Mouse (Mus musculus) embryonic facial prominence, embryonic 11.5 days (tissue): ENCODE measurements around the gene Dyrk4. TPM values are rescaled to one million over a fixed set of nuclear protein-coding genes. Genes with fewer than 3 reads are reported as not detected.
A peak's percentile ranks its signal among the peaks of the same experiment; 100 is the strongest.

Experiments used
- ATAC-seq: fragments of 200-750 bp; cut with Nextera tagmentation; replicated peaks from 2 replicates; pipeline ENCODE4 v1.8.0; 2017; ENCODE audit warnings: low read depth; ENCODE audit not compliant: insufficient number of reproducible peaks, low FRiP score, low TSS enrichment
- DNase-seq: peaks from one replicate; pipeline ENCODE4 v3.0.0-alpha.2; 2015; ENCODE audit warnings: low spot score
- H3K27ac ChIP-seq: fragments of 300-500 bp; sonication (generic); replicated peaks from 2 replicates; pipeline ENCODE4 v1.5.1; 2014; ENCODE audit warnings: mild to moderate bottlenecking, low read depth, low read length, control low read depth
- H3K27me3 ChIP-seq: fragments of 300-500 bp; sonication (generic); 2 replicates; pipeline ENCODE4 v1.6.1; 2014; ENCODE audit warnings: mild to moderate bottlenecking, low read length, moderate library complexity, mixed read lengths; ENCODE audit not compliant: control insufficient read depth, insufficient read depth
- H3K36me3 ChIP-seq: fragments of 300-500 bp; sonication (generic); replicated peaks from 2 replicates; pipeline ENCODE4 v1.6.1; 2014; ENCODE audit warnings: low read depth, mild to moderate bottlenecking, low read length, moderate library complexity, mixed read lengths; ENCODE audit not compliant: control insufficient read depth, insufficient read depth
- H3K4me1 ChIP-seq: fragments of 300-500 bp; sonication (generic); 2 replicates; pipeline ENCODE4 v1.6.1; 2014; ENCODE audit warnings: low read length, mixed read lengths; ENCODE audit not compliant: control insufficient read depth, insufficient read depth
- H3K4me2 ChIP-seq: fragments of 300-500 bp; sonication (generic); 2 replicates; pipeline ENCODE4 v1.6.1; 2014; ENCODE audit warnings: low read depth, mild to moderate bottlenecking, control low read depth, low read length, moderate library complexity
- H3K4me3 ChIP-seq: fragments of 300-500 bp; sonication (generic); 2 replicates; pipeline ENCODE4 v1.5.1; 2014; ENCODE audit warnings: low read depth, low read length, control low read depth
- H3K9ac ChIP-seq: fragments of 300-500 bp; sonication (generic); replicated peaks from 2 replicates; pipeline ENCODE4 v1.6.1; 2014; ENCODE audit warnings: mild to moderate bottlenecking, control low read depth, low read length
- H3K9me3 ChIP-seq: fragments of 300-500 bp; sonication (generic); replicated peaks from 2 replicates; pipeline ENCODE4 v1.6.1; 2016; ENCODE audit warnings: mild to moderate bottlenecking, low read length, inconsistent platforms, mixed read lengths; ENCODE audit not compliant: control insufficient read depth
- WGBS: fragments of 180-500 bp; shearing (Covaris S2); extraction: QIAGEN DNeasy Blood & Tissue Kit; methylation state at CpG from one replicate; pipeline ENCODE4 v1.1.7; 2014; 5-methylcytosine and 5-hydroxymethylcytosine counted together
- polyA plus RNA-seq: library from polyadenylated mRNA; unstranded; fragments of >200 nt; fragmentation: Nextera tagmentation; extraction: Ambion mirVana; gene quantifications from 2 replicates; pipeline ENCODE4 v1.2.1, GENCODE M21; 2014

The Dyrk4 gene
- polyA plus RNA-seq, 1 experiment from 2014 or later, result 0.15 TPM

GRCm38 (mm10) chr6:126907378-126907777 is 14.3 kb downstream of the Dyrk4 start:
- WGBS, result 80% methylated on average over 4 of the region's 5 CpGs
- Histone ChIP-seq H3K9me3 (no peaks in the 10 kb centered on the region), H3K36me3 (no peaks in the 10 kb centered on the region), H3K27me3 (no peaks in the 10 kb centered on the region), H3K27ac (no peak overlapping the region), H3K9ac (no peak overlapping the region), H3K4me3 (no peak overlapping the region), H3K4me1 (no peaks in the 10 kb centered on the region), H3K4me2 (no peak overlapping the region)
- DNase-seq (no peak), ATAC-seq (no peak)

- 79% methylated on average over 8 of the region's 8 CpGs for WGBS
- no peak for ATAC-seq
Measured at GRCm38 (mm10) chr6:126877118-126877517, 44.5 kb downstream of the Dyrk4 start.

DNA sequence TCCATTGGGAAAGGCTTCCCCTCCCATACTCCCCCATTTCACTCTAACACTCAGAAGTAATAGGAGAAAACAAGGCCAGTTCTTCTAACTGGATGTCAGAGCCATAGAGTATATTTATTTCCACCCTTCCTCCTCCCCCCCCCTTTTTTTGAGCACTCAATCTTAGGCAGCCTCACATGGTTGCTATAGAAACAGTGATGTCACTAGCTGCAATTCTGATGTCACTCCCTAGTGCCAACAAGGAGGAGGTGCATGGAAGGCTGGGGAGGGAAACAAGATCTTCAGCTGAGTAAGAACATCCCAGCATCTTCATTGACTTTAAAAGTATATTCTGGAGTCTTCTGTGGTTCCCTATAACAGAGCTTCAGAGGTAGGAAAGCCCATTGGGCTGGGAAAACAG is 68.8 kb downstream of the Dyrk4 start, which contains the start of gene Akap3:
TSS of gene Akap3 (plus strand) at position 218 of the 400 bp plus-strand sequence.
- H3K4me1 ChIP-seq, result peaks cover 2% of the 10 kb centered on the region; the same call in 1 of the 2 replicates
- H3K9ac ChIP-seq, result no peak within 1 kb of the TSS
- no peaks in the 10 kb centered on the region for H3K36me3 ChIP-seq
- no peak within 1 kb of the TSS for H3K4me3 ChIP-seq
- no peak within 1 kb of the TSS for H3K4me2 ChIP-seq
- no peak for DNase-seq
- H3K27ac ChIP-seq, result no peak within 1 kb of the TSS
- H3K27me3 ChIP-seq, result no peaks in the 10 kb centered on the region
- no peaks in the 10 kb centered on the region for H3K9me3 ChIP-seq
- ATAC-seq, result no peak

More at GRCm38 (mm10) chr6:126877118-126877517, 44.5 kb downstream of the Dyrk4 start:
- H3K36me3 ChIP-seq, result no peaks in the 10 kb centered on the region
- no peaks in the 10 kb centered on the region for H3K9me3 ChIP-seq
- no peak for DNase-seq
- H3K9ac ChIP-seq, result no peak overlapping the region
- H3K4me2 ChIP-seq, result no peak overlapping the region
- H3K27me3 ChIP-seq, result no peaks in the 10 kb centered on the region
- no peak overlapping the region for H3K27ac ChIP-seq
- H3K4me1 ChIP-seq, result no peaks in the 10 kb centered on the region
- no peak overlapping the region for H3K4me3 ChIP-seq

DNA sequence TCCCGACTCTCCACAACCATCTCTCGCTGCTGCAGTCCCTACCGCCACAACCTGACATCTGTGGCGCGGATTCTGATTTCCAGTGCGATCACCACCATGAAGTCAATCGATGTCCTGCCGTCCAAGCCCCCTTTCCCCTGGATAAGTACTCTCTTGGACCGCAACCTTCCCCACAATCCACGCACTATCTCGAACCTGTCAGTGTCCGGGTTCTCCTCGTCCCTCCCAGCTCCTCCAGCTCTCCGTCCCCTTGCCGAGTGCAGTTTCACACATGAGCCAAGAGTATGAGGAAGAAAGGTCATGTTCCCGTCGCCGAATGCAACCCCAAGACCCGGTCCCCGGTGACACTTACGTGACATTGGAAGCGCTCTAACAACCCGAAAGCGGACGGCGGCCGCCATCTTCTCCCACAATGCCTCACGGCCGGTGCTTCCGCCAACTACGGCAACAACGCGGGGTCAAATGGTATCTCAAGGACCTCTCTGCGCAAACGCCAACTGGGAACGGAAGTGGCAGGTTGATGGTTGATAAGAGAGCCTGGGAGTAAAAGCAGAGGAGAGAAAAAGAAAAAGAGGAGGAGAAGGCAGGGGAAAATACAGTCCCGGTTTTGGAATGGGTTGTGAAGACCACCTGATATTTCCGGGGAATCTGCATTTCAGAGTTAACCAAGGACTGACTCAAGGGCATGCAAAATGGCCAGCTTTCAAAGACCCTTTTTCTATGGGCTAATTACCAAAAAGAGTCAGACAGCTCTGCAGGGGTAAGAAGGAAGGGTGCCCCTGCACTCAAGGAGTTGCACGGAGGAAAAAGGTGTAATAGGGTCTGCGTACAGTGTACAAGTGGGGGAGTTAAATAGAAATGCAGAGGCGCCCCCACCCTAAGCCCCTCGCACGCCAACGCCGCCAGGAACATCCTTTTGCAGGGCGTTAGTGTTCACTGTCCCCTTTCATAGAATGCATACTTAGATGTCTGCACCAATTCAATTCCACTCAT is 72.6 kb downstream of the Dyrk4 start, which contains the start of gene Ndufa9:
TSS of gene Ndufa9 (minus strand) at position 425 of the 993 bp plus-strand sequence.
- Histone ChIP-seq H3K36me3 (no peaks in the 10 kb centered on the region), H3K4me1 (peaks cover 4% of the 10 kb centered on the region; the same call in 1 of the 2 replicates), H3K9me3 (no peaks in the 10 kb centered on the region), H3K9ac (peak within 1 kb of the TSS; percentile 86), H3K27me3 (no peaks in the 10 kb centered on the region), H3K4me3 (peak within 1 kb of the TSS; percentile 88), H3K27ac (no peak within 1 kb of the TSS), H3K4me2 (peak within 1 kb of the TSS; percentile 68)
- ATAC-seq, result peak; percentile 72
- 6% methylated on average over 46 of the region's 46 CpGs for WGBS
- peak; percentile 95 for DNase-seq

- Histone ChIP-seq H3K9ac (no peak overlapping the region), H3K36me3 (peaks cover 4% of the 10 kb centered on the region), H3K27ac (no peak overlapping the region), H3K4me3 (no peak overlapping the region), H3K4me2 (no peak overlapping the region), H3K4me1 (no peaks in the 10 kb centered on the region), H3K9me3 (no peaks in the 10 kb centered on the region), H3K27me3 (no peaks in the 10 kb centered on the region)
- DNase-seq (no peak), ATAC-seq (no peak)
- WGBS, result 80% methylated on average over 8 of the region's 8 CpGs
Measured at GRCm38 (mm10) chr6:126836628-126837027, 85.0 kb downstream of the Dyrk4 start.

Other genes starting within 250 kb of the Dyrk4 start
- gene Kcna6, start 181.2 kb downstream of the Dyrk4 start, polyA plus RNA-seq, result 6.5 and 6.6 TPM in 2 replicates
- gene Ndufa9, start 72.7 kb downstream of the Dyrk4 start, polyA plus RNA-seq, result 208 and 220 TPM in 2 replicates
- 0.18 TPM in 1 of 2 replicates, not detected in the other for gene Akap3, start 68.7 kb downstream of the Dyrk4 start, polyA plus RNA-seq
- gene Rad51ap1, start 17.7 kb upstream of the Dyrk4 start, polyA plus RNA-seq, result 87.3 and 92.6 TPM in 2 replicates
- gene D6Wsu163e, start 18.1 kb upstream of the Dyrk4 start, polyA plus RNA-seq, result 15.5 and 17.9 TPM in 2 replicates
- gene Fgf6, start 93.7 kb upstream of the Dyrk4 start, polyA plus RNA-seq, result 0.17 TPM in 1 of 2 replicates, not detected in the other
- gene Fgf23, start 151.1 kb upstream of the Dyrk4 start, polyA plus RNA-seq, result not detected in 2 replicates
- gene Tigar, start 187.7 kb upstream of the Dyrk4 start, polyA plus RNA-seq, result 4.4 and 5.0 TPM in 2 replicates
- gene Ccnd2, start 230.4 kb upstream of the Dyrk4 start, polyA plus RNA-seq, result 957 and 1,016 TPM in 2 replicates